Mouse (Mus musculus) left cerebral cortex, postnatal 25 days (tissue): ENCODE data around the gene Ppp1r12b. TPM values are rescaled to one million over a fixed set of nuclear protein-coding genes. Genes with fewer than 3 reads are reported as not detected.

Experiments used
- DNase-seq, 2 experiments: peaks; one replicate each; pipeline ENCODE4 v3.0.0; 2022; ENCODE audit warnings: low spot score in 2 of 2, mixed read lengths in 1 of 2
- intact Hi-C: fragments of 180-260 bp; cut with DNase I; formaldehyde crosslinking; loops from one replicate; pipeline ENCODE4 v1.15.1; 2025
- total RNA-seq, 2 experiments: library from RNA; stranded (reverse); gene quantifications; 2 replicates each; pipeline ENCODE4 v1.2.3; 2021

Ppp1r12b gene
- total RNA-seq, 2 experiments from 2014 or later: 79.1 to 81.7 TPM

- no peak for DNase-seq
- intact Hi-C loops: no loop called here
Measured at GRCm38 (mm10) chr1:134773256-134773655, 182.5 kb downstream of the Ppp1r12b start.

GRCm38 (mm10) chr1:134772821-134773220, 182.9 kb downstream of the Ppp1r12b start:
- intact Hi-C loops: no loop called here

GRCm38 (mm10) chr1:134771999-134772398, 183.7 kb downstream of the Ppp1r12b start:
- intact Hi-C loops: no loop called here
- DNase-seq: no peak

More at GRCm38 (mm10) chr1:134772821-134773220, 182.9 kb downstream of the Ppp1r12b start:
- DNase-seq: no peak

GRCm38 (mm10) chr1:134771353-134771752, 184.4 kb downstream of the Ppp1r12b start:
- intact Hi-C loops: no loop called here
- peak in 1 of 2 experiments; percentile 65 for DNase-seq

GRCm38 (mm10) chr1:134770312-134770711, 185.4 kb downstream of the Ppp1r12b start:
- DNase-seq: no peak
- intact Hi-C loops: no loop called here

GRCm38 (mm10) chr1:134766448-134766847, 189.3 kb downstream of the Ppp1r12b start:
- intact Hi-C loops: no loop called here
- no peak for DNase-seq

GRCm38 (mm10) chr1:134764831-134765458, 190.8 kb downstream of the Ppp1r12b start:
- DNase-seq: no peak
- intact Hi-C loops: no loop called here

GRCm38 (mm10) chr1:134763776-134764438, 191.8 kb downstream of the Ppp1r12b start:
- DNase-seq: no peak
- intact Hi-C loops: no loop called here

- intact Hi-C loops: no loop called here
- DNase-seq: no peak
Measured at GRCm38 (mm10) chr1:134763250-134763649, 192.5 kb downstream of the Ppp1r12b start.

- intact Hi-C loops: no loop called here
- DNase-seq: no peak
Measured at GRCm38 (mm10) chr1:134761534-134761933, 194.2 kb downstream of the Ppp1r12b start.

- no peak for DNase-seq
- intact Hi-C loops: no loop called here
Measured at GRCm38 (mm10) chr1:134760642-134761041, 195.1 kb downstream of the Ppp1r12b start.

GRCm38 (mm10) chr1:134759133-134759532, 196.6 kb downstream of the Ppp1r12b start:
- no peak for DNase-seq
- intact Hi-C loops: no loop called here

GRCm38 (mm10) chr1:134757230-134757629, 198.5 kb downstream of the Ppp1r12b start:
- peak in 1 of 2 experiments; percentile 54 for DNase-seq
- intact Hi-C loops: no loop called here

- intact Hi-C loops: no loop called here
- DNase-seq: peak in 1 of 2 experiments; percentile 38
Measured at GRCm38 (mm10) chr1:134756190-134756873, 199.4 kb downstream of the Ppp1r12b start.

- no peak for DNase-seq
- intact Hi-C loops: no loop called here
Measured at GRCm38 (mm10) chr1:134755548-134756189, 200.1 kb downstream of the Ppp1r12b start.

- intact Hi-C loops: no loop called here
Measured at GRCm38 (mm10) chr1:134754818-134755217, 200.9 kb downstream of the Ppp1r12b start.

GRCm38 (mm10) chr1:134753751-134754630, 201.8 kb downstream of the Ppp1r12b start:
- DNase-seq: no peak
- intact Hi-C loops: no loop called here

More at GRCm38 (mm10) chr1:134754818-134755217, 200.9 kb downstream of the Ppp1r12b start:
- no peak for DNase-seq

GRCm38 (mm10) chr1:134752447-134752846, 203.3 kb downstream of the Ppp1r12b start:
- intact Hi-C loops: no loop called here

GRCm38 (mm10) chr1:134749889-134750288, 205.9 kb downstream of the Ppp1r12b start:
- intact Hi-C loops: loop anchor here (5.0 kb wide), 1 partner anchor 102 kb away; no protein-coding TSS in a partner anchor
- DNase-seq: no peak

More at GRCm38 (mm10) chr1:134752447-134752846, 203.3 kb downstream of the Ppp1r12b start:
- no peak for DNase-seq
